Mouse (Mus musculus) intestine, postnatal 0 days (tissue): Measurements from ENCODE around the gene Rcc2. TPM values are rescaled to one million over a fixed set of nuclear protein-coding genes. Genes with fewer than 3 reads are reported as not detected.

Source experiments
- ATAC-seq: fragments of 200-750 bp; cut with Nextera tagmentation; 2 replicates; pipeline ENCODE4 v1.8.0; 2017; ENCODE audit warnings: mild to moderate bottlenecking, moderate TSS enrichment, moderate library complexity
- H3K27ac ChIP-seq: fragments of 300-500 bp; sonication (generic); 2 replicates; pipeline ENCODE4 v1.5.1; 2014; ENCODE audit warnings: mild to moderate bottlenecking, low read depth, low read length, moderate library complexity
- H3K27me3 ChIP-seq: fragments of 300-500 bp; sonication (generic); replicated peaks from 2 replicates; pipeline ENCODE4 v1.6.1; 2014; ENCODE audit warnings: low read length, mixed read lengths; ENCODE audit not compliant: control insufficient read depth, insufficient read depth
- H3K36me3 ChIP-seq: fragments of 300-500 bp; sonication (generic); 2 replicates; pipeline ENCODE4 v1.6.1; 2014; ENCODE audit warnings: mild to moderate bottlenecking, moderate library complexity; ENCODE audit not compliant: control insufficient read depth, insufficient read depth
- H3K4me1 ChIP-seq: fragments of 300-500 bp; sonication (generic); replicated peaks from 2 replicates; pipeline ENCODE4 v1.6.1; 2014; ENCODE audit warnings: antibody characterized with exemption, low read length, mixed read lengths; ENCODE audit not compliant: control insufficient read depth, insufficient read depth
- H3K4me2 ChIP-seq: fragments of 300-500 bp; sonication (generic); replicated peaks from 2 replicates; pipeline ENCODE4 v1.6.1; 2014; ENCODE audit warnings: low read depth, mild to moderate bottlenecking, moderate library complexity
- H3K4me3 ChIP-seq: fragments of 300-500 bp; sonication (generic); 2 replicates; pipeline ENCODE4 v1.5.1; 2014; ENCODE audit warnings: low read depth, low read length
- H3K9ac ChIP-seq: fragments of 300-500 bp; sonication (generic); 2 replicates; pipeline ENCODE4 v1.6.1; 2014; ENCODE audit warnings: mild to moderate bottlenecking, low read depth, low read length
- H3K9me3 ChIP-seq: fragments of 300-500 bp; sonication (generic); 2 replicates; pipeline ENCODE4 v1.6.1; 2016; ENCODE audit warnings: mixed run types; ENCODE audit not compliant: control insufficient read depth
- CTCF ChIP-seq: sonication (generic); IDR thresholded peaks from 2 replicates; pipeline ENCODE4 v1.5.1; 2016; ENCODE audit warnings: low read depth, mild to moderate bottlenecking, control low read depth, antibody characterized with exemption, moderate library complexity
- WGBS: fragments of 180-500 bp; shearing (Covaris S2); extraction: QIAGEN DNeasy Blood & Tissue Kit; methylation state at CpG from one replicate; pipeline ENCODE4 v1.1.7; 2014; 5-methylcytosine and 5-hydroxymethylcytosine counted together
- polyA plus RNA-seq: library from polyadenylated mRNA; unstranded; fragments of >200 nt; fragmentation: Nextera tagmentation; extraction: Ambion mirVana; gene quantifications from 2 replicates; pipeline ENCODE4 v1.2.1, GENCODE M21; 2015

The Rcc2 gene
- polyA plus RNA-seq, 1 experiment from 2014 or later = 15.6 TPM

- WGBS = 40% methylated on average over 29 of the region's 29 CpGs
- Histone ChIP-seq H3K27ac (peak overlapping the region; percentile 21; the same call in 1 of the 2 replicates), H3K4me3 (no peak overlapping the region), H3K27me3 (no peaks in the 10 kb centered on the region), H3K9ac (no peak overlapping the region), H3K9me3 (no peaks in the 10 kb centered on the region), H3K36me3 (peaks cover 87% of the 10 kb centered on the region), H3K4me1 (no peaks in the 10 kb centered on the region), H3K4me2 (no peak overlapping the region)
- ATAC-seq = peak; percentile 69
- peak; percentile 98 for TF ChIP-seq CTCF
Measured at GRCm38 (mm10) chr4:140713480-140714365, 13.4 kb downstream of the Rcc2 start.

DNA sequence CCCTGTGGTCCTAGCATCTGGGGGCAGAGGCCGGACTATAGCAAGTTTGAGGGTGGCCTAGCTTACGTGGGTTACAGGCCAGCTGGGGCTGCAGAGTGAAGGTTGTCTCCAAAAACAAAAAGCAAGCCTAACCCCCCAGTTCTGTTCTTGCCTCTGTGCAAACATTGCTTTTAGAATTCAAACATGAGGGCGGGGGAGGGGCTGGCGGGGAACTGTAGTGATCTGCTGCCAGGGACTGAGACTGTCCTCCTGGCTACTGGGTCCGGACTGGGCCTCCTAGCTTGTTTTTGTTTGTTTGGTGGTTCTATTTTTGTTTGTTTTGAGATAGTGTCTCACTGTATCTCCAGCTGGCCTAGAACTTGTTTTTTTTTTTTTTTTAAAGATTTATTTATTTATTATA, 14.2 kb downstream of the Rcc2 start:
- no peaks in the 10 kb centered on the region for H3K9me3 ChIP-seq
- TF ChIP-seq CTCF = no peak
- 75% methylated on average over 5 of the region's 5 CpGs for WGBS
- no peak overlapping the region for H3K4me3 ChIP-seq
- 0 out of 2 replicates have a peak overlapping the region, but pooled peaks have one; percentile 21 for H3K27ac ChIP-seq
- H3K4me1 ChIP-seq = no peaks in the 10 kb centered on the region
- no peak overlapping the region for H3K9ac ChIP-seq
- peaks cover 87% of the 10 kb centered on the region for H3K36me3 ChIP-seq
- H3K4me2 ChIP-seq = no peak overlapping the region
- no peaks in the 10 kb centered on the region for H3K27me3 ChIP-seq
- ATAC-seq = no peak

- no peak for TF ChIP-seq CTCF
- peaks cover 89% of the 10 kb centered on the region for H3K36me3 ChIP-seq
- H3K9me3 ChIP-seq = no peaks in the 10 kb centered on the region
- no peak overlapping the region for H3K27ac ChIP-seq
- H3K27me3 ChIP-seq = no peaks in the 10 kb centered on the region
- 86% methylated on average over 11 of the region's 11 CpGs for WGBS
- no peak overlapping the region for H3K9ac ChIP-seq
- no peak overlapping the region for H3K4me2 ChIP-seq
- ATAC-seq = no peak
- H3K4me1 ChIP-seq = no peaks in the 10 kb centered on the region
- no peak overlapping the region for H3K4me3 ChIP-seq
Measured at GRCm38 (mm10) chr4:140716994-140717393, 16.7 kb downstream of the Rcc2 start.

GRCm38 (mm10) chr4:140718436-140718835, 18.1 kb downstream of the Rcc2 start:
- Histone ChIP-seq H3K27ac (no peak overlapping the region), H3K4me2 (no peak overlapping the region), H3K9me3 (no peaks in the 10 kb centered on the region), H3K27me3 (no peaks in the 10 kb centered on the region), H3K9ac (no peak overlapping the region), H3K36me3 (peaks cover 88% of the 10 kb centered on the region), H3K4me1 (no peaks in the 10 kb centered on the region), H3K4me3 (no peak overlapping the region)
- 97% methylated on average over 9 of the region's 9 CpGs for WGBS
- TF ChIP-seq CTCF = no peak
- ATAC-seq = no peak

DNA sequence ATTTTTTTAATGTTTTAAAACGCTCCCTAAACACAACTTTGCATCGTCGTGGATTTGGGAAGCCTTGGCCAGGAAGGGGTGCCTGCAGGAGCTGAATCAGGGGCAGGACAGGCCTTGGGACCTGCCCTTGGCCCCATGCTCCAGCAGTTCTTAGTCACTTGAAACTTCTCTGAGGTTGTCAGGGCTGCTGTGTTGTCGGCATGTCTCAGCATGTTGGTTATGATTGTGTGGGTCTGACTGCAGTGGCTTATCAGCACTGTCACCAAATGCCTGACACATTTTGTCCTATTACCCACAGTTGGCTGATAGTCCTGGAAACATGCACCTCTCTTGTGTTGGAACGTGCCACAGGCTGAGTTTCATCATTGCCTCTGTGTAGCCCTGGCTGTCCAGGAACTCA, 19.8 kb downstream of the Rcc2 start:
- no peaks in the 10 kb centered on the region for H3K9me3 ChIP-seq
- H3K9ac ChIP-seq = no peak overlapping the region
- H3K36me3 ChIP-seq = peaks cover 82% of the 10 kb centered on the region
- H3K27me3 ChIP-seq = no peaks in the 10 kb centered on the region
- no peaks in the 10 kb centered on the region for H3K4me1 ChIP-seq
- ATAC-seq = no peak
- no peak for TF ChIP-seq CTCF
- no peak overlapping the region for H3K4me3 ChIP-seq
- 88% methylated on average over 5 of the region's 5 CpGs for WGBS
- H3K27ac ChIP-seq = no peak overlapping the region
- no peak overlapping the region for H3K4me2 ChIP-seq

GRCm38 (mm10) chr4:140721968-140722490, 21.7 kb downstream of the Rcc2 start:
- 78% methylated on average over 20 of the region's 20 CpGs for WGBS
- Histone ChIP-seq H3K27ac (0 out of 2 replicates have a peak overlapping the region, but pooled peaks have one; percentile 21), H3K4me1 (no peaks in the 10 kb centered on the region), H3K27me3 (no peaks in the 10 kb centered on the region), H3K4me3 (no peak overlapping the region), H3K4me2 (no peak overlapping the region), H3K9me3 (no peaks in the 10 kb centered on the region), H3K9ac (no peak overlapping the region), H3K36me3 (peaks cover 62% of the 10 kb centered on the region)
- TF ChIP-seq CTCF = no peak
- ATAC-seq = no peak
